Mouse (Mus musculus): ENCODE measurements around the gene Gli3.

The Gli3 gene

GRCm38 (mm10) chr13:15660502-15660901 lies 197.5 kb downstream of the Gli3 start:
- DNase-seq (ENCODE audit: low spot score in 2 of 2), result no peak

- DNase-seq (ENCODE audit: low spot score in 2 of 2), result no peak
These were observed 199.3 kb downstream of the Gli3 start for GRCm38 (mm10) chr13:15662375-15662774.

- DNase-seq (ENCODE audit: low spot score in 2 of 2), result no peak
These were observed 201.7 kb downstream of the Gli3 start for GRCm38 (mm10) chr13:15664580-15665201.

- DNase-seq (ENCODE audit: low spot score in 2 of 2), result no peak
These were observed 202.5 kb downstream of the Gli3 start for GRCm38 (mm10) chr13:15665514-15665913.

- DNase-seq (ENCODE audit: low spot score in 2 of 2), result no peak
These were observed 207.3 kb downstream of the Gli3 start for GRCm38 (mm10) chr13:15670144-15670961.

- DNase-seq (ENCODE audit: low spot score in 2 of 2), result no peak
These were observed 207.9 kb downstream of the Gli3 start for GRCm38 (mm10) chr13:15670962-15671313.

- DNase-seq (ENCODE audit: low spot score in 2 of 2), result no peak
These were observed 212.4 kb downstream of the Gli3 start for GRCm38 (mm10) chr13:15675480-15675879.

- DNase-seq (ENCODE audit: low spot score in 2 of 2), result peak in 1 of 2 experiments; percentile 21
These were observed 214.2 kb downstream of the Gli3 start for GRCm38 (mm10) chr13:15677106-15677760.

- DNase-seq (ENCODE audit: low spot score in 2 of 2), result no peak
These were observed 218.5 kb downstream of the Gli3 start for GRCm38 (mm10) chr13:15681530-15681929.

- DNase-seq (ENCODE audit: low spot score in 2 of 2), result no peak
These were observed 220.0 kb downstream of the Gli3 start for GRCm38 (mm10) chr13:15683006-15683405.

GRCm38 (mm10) chr13:15688074-15688825 lies 225.2 kb downstream of the Gli3 start:
- no peak for DNase-seq (ENCODE audit: low spot score in 2 of 2)

- no peak for DNase-seq (ENCODE audit: low spot score in 2 of 2)
These were observed 225.9 kb downstream of the Gli3 start for GRCm38 (mm10) chr13:15688826-15689501.

- no peak for DNase-seq (ENCODE audit: low spot score in 2 of 2)
These were observed 228.9 kb downstream of the Gli3 start for GRCm38 (mm10) chr13:15691751-15692464.

GRCm38 (mm10) chr13:15692465-15692809 lies 229.4 kb downstream of the Gli3 start:
- no peak for DNase-seq (ENCODE audit: low spot score in 2 of 2)

GRCm38 (mm10) chr13:15698284-15698683 lies 235.2 kb downstream of the Gli3 start:
- peak; percentile 21 to 34 for DNase-seq (ENCODE audit: low spot score in 2 of 2)

GRCm38 (mm10) chr13:15699116-15699515 lies 236.1 kb downstream of the Gli3 start:
- DNase-seq (ENCODE audit: low spot score in 2 of 2), result no peak

GRCm38 (mm10) chr13:15704669-15705068 lies 241.6 kb downstream of the Gli3 start:
- no peak for DNase-seq (ENCODE audit: low spot score in 2 of 2)

GRCm38 (mm10) chr13:15707481-15707881 lies 244.4 kb downstream of the Gli3 start:
- DNase-seq (ENCODE audit: low spot score in 2 of 2), result no peak

GRCm38 (mm10) chr13:15713486-15713885 lies 250.5 kb downstream of the Gli3 start:
- no peak for DNase-seq (ENCODE audit: low spot score in 2 of 2)

- no peak for DNase-seq (ENCODE audit: low spot score in 2 of 2)
These were observed 251.3 kb downstream of the Gli3 start for GRCm38 (mm10) chr13:15714331-15714725.

All from frontal cortex, postnatal 36 days (tissue).